Comparison of ENCODE assay signal across 29 mouse cellular contexts in genomic region chr19:12427101-12427500, GRCm38 (mm10). TPM values are rescaled to one million over a fixed set of nuclear protein-coding genes. Genes with fewer than 3 reads are reported as not detected.
"Had no signal": no experiment of that assay in that cellular context is flagged by ENCODE, and none has a peak within 500 bp of the region (broad histone marks: within the 10 kb centered on the region; RNA-seq: fewer than 3 reads in every experiment).

No protein-coding gene starts in this region.

- H3K4me3 ChIP-seq: kidney, embryonic 15.5 days; limb, embryonic 12.5 days; limb, embryonic 15.5 days; liver, embryonic 15.5 days; lung, embryonic 15.5 days; midbrain, embryonic 12.5 days; midbrain, embryonic 15.5 days had no signal

- DNase-seq: kidney, adult 2 months; kidney, postnatal 14 days; kidney, postnatal 4 days; left cerebral cortex, postnatal 4 days; lung, adult 18-20 months; lung, postnatal 10 days; lung, postnatal 36 days; right cerebral cortex, adult 18-20 months; right cerebral cortex, postnatal 14 days; right cerebral cortex, postnatal 4 days; thymus, postnatal 25 days had no signal

- H3K9me3 ChIP-seq: kidney, embryonic 15.5 days; limb, embryonic 12.5 days; limb, embryonic 15.5 days; liver, embryonic 15.5 days; lung, embryonic 15.5 days; midbrain, embryonic 12.5 days; midbrain, embryonic 15.5 days had no signal

- H3K27me3 ChIP-seq: kidney, embryonic 15.5 days; limb, embryonic 12.5 days; limb, embryonic 15.5 days; liver, embryonic 15.5 days; lung, embryonic 15.5 days; midbrain, embryonic 12.5 days; midbrain, embryonic 15.5 days had no signal

- ATAC-seq: intestine, postnatal 0 days; midbrain, embryonic 15.5 days had no signal

- H3K4me1 ChIP-seq: kidney, embryonic 15.5 days; limb, embryonic 12.5 days; limb, embryonic 15.5 days; liver, embryonic 15.5 days; lung, embryonic 15.5 days; midbrain, embryonic 12.5 days; midbrain, embryonic 15.5 days had no signal

- H3K9ac ChIP-seq: kidney, embryonic 15.5 days; limb, embryonic 12.5 days; limb, embryonic 15.5 days; liver, embryonic 15.5 days; lung, embryonic 15.5 days; midbrain, embryonic 12.5 days; midbrain, embryonic 15.5 days had no signal

- H3K27ac ChIP-seq: kidney, embryonic 15.5 days; limb, embryonic 12.5 days; limb, embryonic 15.5 days; liver, embryonic 15.5 days; lung, embryonic 15.5 days; midbrain, embryonic 12.5 days; midbrain, embryonic 15.5 days had no signal

- H3K36me3 ChIP-seq: kidney, embryonic 15.5 days; limb, embryonic 12.5 days; limb, embryonic 15.5 days; liver, embryonic 15.5 days; lung, embryonic 15.5 days; midbrain, embryonic 12.5 days; midbrain, embryonic 15.5 days had no signal

- H3K4me2 ChIP-seq: kidney, embryonic 15.5 days; limb, embryonic 12.5 days; limb, embryonic 15.5 days; liver, embryonic 11.5 days; liver, embryonic 15.5 days; lung, embryonic 15.5 days; midbrain, embryonic 12.5 days; midbrain, embryonic 15.5 days had no signal

RNA-seq across cellular contexts. Expression of gene Pfpl, which starts 0.6 kb away (rescaled TPM):
- total RNA-seq: layer of hippocampus, adult 18-20 months; layer of hippocampus, postnatal 14 days; left cerebral cortex, postnatal 14 days; left cerebral cortex, postnatal 4 days had no signal
- polyA plus RNA-seq: intestine, postnatal 0 days; kidney, adult 2 months; kidney, embryonic 15.5 days; limb, embryonic 12.5 days; limb, embryonic 15.5 days; liver, embryonic 11.5 days; liver, embryonic 15.5 days; lung, embryonic 15.5 days; midbrain, embryonic 12.5 days; midbrain, embryonic 15.5 days; neural tube, embryonic 11.5 days; neural tube, embryonic 14.5 days; stomach, embryonic 14.5 days; thymus, postnatal 0 days; urinary bladder, adult 2 months had no signal

RNA-seq across cellular contexts. Expression of gene Olfr1441, which starts 9.9 kb away (rescaled TPM):
- total RNA-seq: layer of hippocampus, adult 18-20 months; layer of hippocampus, postnatal 14 days; left cerebral cortex, adult 8-10 months; left cerebral cortex, postnatal 14 days; left cerebral cortex, postnatal 4 days had no signal
- polyA plus RNA-seq: intestine, postnatal 0 days; kidney, adult 2 months; kidney, embryonic 15.5 days; limb, embryonic 12.5 days; limb, embryonic 15.5 days; liver, embryonic 11.5 days; liver, embryonic 15.5 days; lung, embryonic 15.5 days; midbrain, embryonic 12.5 days; midbrain, embryonic 15.5 days; neural tube, embryonic 11.5 days; neural tube, embryonic 14.5 days; stomach, embryonic 14.5 days; thymus, postnatal 0 days; urinary bladder, adult 2 months had no signal

RNA-seq across cellular contexts. Expression of gene Olfr1440, which starts 40.0 kb away (rescaled TPM):
- total RNA-seq: layer of hippocampus, adult 18-20 months; layer of hippocampus, postnatal 14 days; left cerebral cortex, adult 8-10 months; left cerebral cortex, postnatal 14 days; left cerebral cortex, postnatal 4 days had no signal
- polyA plus RNA-seq: intestine, postnatal 0 days; kidney, adult 2 months; kidney, embryonic 15.5 days; limb, embryonic 12.5 days; limb, embryonic 15.5 days; liver, embryonic 11.5 days; liver, embryonic 15.5 days; lung, embryonic 15.5 days; midbrain, embryonic 12.5 days; midbrain, embryonic 15.5 days; neural tube, embryonic 11.5 days; neural tube, embryonic 14.5 days; stomach, embryonic 14.5 days; thymus, postnatal 0 days; urinary bladder, adult 2 months had no signal
